Mouse (Mus musculus) kidney, embryonic 15.5 days (tissue): ENCODE measurements around the gene Stc2. TPM values are rescaled to one million over a fixed set of nuclear protein-coding genes. Genes with fewer than 3 reads are reported as not detected.

Experiments used
- ATAC-seq: fragments of 200-750 bp; cut with Nextera tagmentation; replicated peaks from 2 replicates; pipeline ENCODE4 v1.8.0; 2017; ENCODE audit warnings: moderate TSS enrichment; ENCODE audit not compliant: low FRiP score
- H3K27ac ChIP-seq: fragments of 300-500 bp; sonication (generic); 2 replicates; pipeline ENCODE4 v1.5.1; 2015; ENCODE audit warnings: mild to moderate bottlenecking, inconsistent platforms
- H3K27me3 ChIP-seq: fragments of 300-500 bp; sonication (generic); 2 replicates; pipeline ENCODE4 v1.6.1; 2015; ENCODE audit warnings: inconsistent platforms
- H3K36me3 ChIP-seq: fragments of 300-500 bp; sonication (generic); 2 replicates; pipeline ENCODE4 v1.6.1; 2015; ENCODE audit warnings: inconsistent platforms
- H3K4me1 ChIP-seq: fragments of 300-500 bp; sonication (generic); 2 replicates; pipeline ENCODE4 v1.6.1; 2015; ENCODE audit warnings: inconsistent platforms
- H3K4me2 ChIP-seq: fragments of 300-500 bp; sonication (generic); 2 replicates; pipeline ENCODE4 v1.6.1; 2015; ENCODE audit warnings: moderate library complexity, mild to moderate bottlenecking, inconsistent platforms
- H3K4me3 ChIP-seq: fragments of 300-500 bp; sonication (generic); replicated peaks from 2 replicates; pipeline ENCODE4 v1.5.1; 2015; ENCODE audit warnings: mild to moderate bottlenecking, inconsistent platforms
- H3K9ac ChIP-seq: fragments of 300-500 bp; sonication (generic); 2 replicates; pipeline ENCODE4 v1.6.1; 2015; ENCODE audit warnings: mild to moderate bottlenecking, inconsistent platforms
- H3K9me3 ChIP-seq: fragments of 300-500 bp; sonication (generic); replicated peaks from 2 replicates; pipeline ENCODE4 v1.6.1; 2016; ENCODE audit warnings: inconsistent platforms
- WGBS: fragments of 180-500 bp; shearing (Covaris S2); methylation state at CpG from one replicate; pipeline ENCODE4 v1.1.7; 2015; ENCODE audit warnings: mixed read lengths; 5-methylcytosine and 5-hydroxymethylcytosine counted together
- polyA plus RNA-seq: library from polyadenylated mRNA; unstranded; fragments of >200 nt; fragmentation: Nextera tagmentation; extraction: Ambion mirVana; gene quantifications from 2 replicates; pipeline ENCODE4 v1.2.1, GENCODE M21; 2015

Gene Stc2
- polyA plus RNA-seq, 1 experiment from 2014 or later: 2.8 TPM

- Histone ChIP-seq H3K4me3 (no peak overlapping the region), H3K36me3 (no peaks in the 10 kb centered on the region), H3K9ac (no peak overlapping the region), H3K9me3 (no peaks in the 10 kb centered on the region), H3K4me1 (peaks cover 11% of the 10 kb centered on the region), H3K27me3 (no peaks in the 10 kb centered on the region), H3K27ac (no peak overlapping the region), H3K4me2 (no peak overlapping the region)
- WGBS: 90% methylated on average over 2 of the region's 2 CpGs
- ATAC-seq: no peak
Observed at GRCm38 (mm10) chr11:31383968-31384367, 14.1 kb upstream of the Stc2 start.

- 51% methylated on average over 5 of the region's 5 CpGs for WGBS
- Histone ChIP-seq H3K9me3 (peaks cover 3% of the 10 kb centered on the region; the same call in 1 of the 2 replicates), H3K27ac (no peak overlapping the region), H3K4me3 (no peak overlapping the region), H3K27me3 (no peaks in the 10 kb centered on the region), H3K4me1 (peaks cover 11% of the 10 kb centered on the region), H3K36me3 (no peaks in the 10 kb centered on the region), H3K9ac (no peak overlapping the region), H3K4me2 (no peak overlapping the region)
- no peak for ATAC-seq
Observed at GRCm38 (mm10) chr11:31382145-31382544, 12.3 kb upstream of the Stc2 start.

GRCm38 (mm10) chr11:31373438-31373837 lies 3.6 kb upstream of the Stc2 start:
- Histone ChIP-seq H3K9me3 (peaks cover 3% of the 10 kb centered on the region; the same call in 1 of the 2 replicates), H3K4me1 (peaks cover 27% of the 10 kb centered on the region), H3K36me3 (no peaks in the 10 kb centered on the region), H3K27me3 (peaks cover 37% of the 10 kb centered on the region), H3K4me3 (no peak overlapping the region), H3K4me2 (no peak overlapping the region), H3K9ac (no peak overlapping the region), H3K27ac (no peak overlapping the region)
- ATAC-seq: no peak
- WGBS: 70% methylated on average over 7 of the region's 7 CpGs

- Histone ChIP-seq H3K9ac (no peak overlapping the region), H3K4me2 (no peak overlapping the region), H3K36me3 (no peaks in the 10 kb centered on the region), H3K4me3 (no peak overlapping the region), H3K27ac (no peak overlapping the region), H3K9me3 (no peaks in the 10 kb centered on the region), H3K27me3 (peaks cover 48% of the 10 kb centered on the region), H3K4me1 (peaks cover 31% of the 10 kb centered on the region)
- WGBS: 88% methylated on average over 4 of the region's 4 CpGs
- ATAC-seq: no peak
Observed at GRCm38 (mm10) chr11:31372206-31372605, 2.3 kb upstream of the Stc2 start.

GRCm38 (mm10) chr11:31371256-31371838 lies 1.5 kb upstream of the Stc2 start:
- Histone ChIP-seq H3K9ac (peak overlapping the region; percentile 19; the same call in 1 of the 2 replicates), H3K4me3 (peak overlapping the region; percentile 54), H3K9me3 (no peaks in the 10 kb centered on the region), H3K36me3 (no peaks in the 10 kb centered on the region), H3K27ac (no peak overlapping the region), H3K27me3 (peaks cover 54% of the 10 kb centered on the region), H3K4me1 (peaks cover 31% of the 10 kb centered on the region), H3K4me2 (peak overlapping the region; percentile 99)
- 1% methylated on average over 39 of the region's 39 CpGs for WGBS
- no peak for ATAC-seq

- Histone ChIP-seq H3K9ac (peak overlapping the region; percentile 19; the same call in 1 of the 2 replicates), H3K27me3 (peaks cover 54% of the 10 kb centered on the region), H3K9me3 (no peaks in the 10 kb centered on the region), H3K4me1 (peaks cover 31% of the 10 kb centered on the region), H3K27ac (no peak overlapping the region), H3K4me2 (peak overlapping the region; percentile 99), H3K4me3 (peak overlapping the region; percentile 54), H3K36me3 (no peaks in the 10 kb centered on the region)
- 2% methylated on average over 23 of the region's 24 CpGs for WGBS
- no peak for ATAC-seq
Observed at GRCm38 (mm10) chr11:31370436-31371230, 759 bp upstream of the Stc2 start.

GRCm38 (mm10) chr11:31368965-31369647 lies 768 bp downstream of the Stc2 start:
- Histone ChIP-seq H3K36me3 (no peaks in the 10 kb centered on the region), H3K9me3 (no peaks in the 10 kb centered on the region), H3K27ac (peak overlapping the region; percentile 29; the same call in 1 of the 2 replicates), H3K27me3 (peaks cover 50% of the 10 kb centered on the region), H3K4me3 (peak overlapping the region; percentile 54), H3K4me2 (peak overlapping the region; percentile 99), H3K9ac (peak overlapping the region; percentile 48), H3K4me1 (peaks cover 35% of the 10 kb centered on the region)
- ATAC-seq: peak; percentile 66
- WGBS: under 1% methylated on average over 50 of the region's 50 CpGs

GRCm38 (mm10) chr11:31368252-31368964 lies 1.5 kb downstream of the Stc2 start:
- Histone ChIP-seq H3K27ac (no peak overlapping the region), H3K9ac (peak overlapping the region; percentile 48), H3K27me3 (peaks cover 48% of the 10 kb centered on the region), H3K4me1 (peaks cover 35% of the 10 kb centered on the region), H3K4me2 (peak overlapping the region; percentile 99), H3K36me3 (no peaks in the 10 kb centered on the region), H3K9me3 (no peaks in the 10 kb centered on the region), H3K4me3 (peak overlapping the region; percentile 54)
- ATAC-seq: no peak; the same call in 1 of the 2 replicates
- WGBS: 2% methylated on average over 36 of the region's 36 CpGs

GRCm38 (mm10) chr11:31366827-31367226 lies 3.0 kb downstream of the Stc2 start:
- no peak overlapping the region for H3K4me2 ChIP-seq
- no peak overlapping the region for H3K9ac ChIP-seq
- no peak overlapping the region for H3K4me3 ChIP-seq
- H3K9me3 ChIP-seq: no peaks in the 10 kb centered on the region
- ATAC-seq: no peak
- H3K4me1 ChIP-seq: peaks cover 35% of the 10 kb centered on the region
- WGBS: 89% methylated on average over 4 of the region's 4 CpGs
- no peaks in the 10 kb centered on the region for H3K36me3 ChIP-seq
- no peak overlapping the region for H3K27ac ChIP-seq
- H3K27me3 ChIP-seq: peaks cover 32% of the 10 kb centered on the region

GRCm38 (mm10) chr11:31366421-31366820 lies 3.5 kb downstream of the Stc2 start:
- Histone ChIP-seq H3K9ac (no peak overlapping the region), H3K9me3 (no peaks in the 10 kb centered on the region), H3K4me3 (no peak overlapping the region), H3K4me2 (no peak overlapping the region), H3K36me3 (no peaks in the 10 kb centered on the region), H3K4me1 (peaks cover 31% of the 10 kb centered on the region), H3K27me3 (peaks cover 28% of the 10 kb centered on the region), H3K27ac (no peak overlapping the region)
- ATAC-seq: no peak
- 77% methylated on average over 2 of the region's 2 CpGs for WGBS

- H3K4me1 ChIP-seq: peaks cover 27% of the 10 kb centered on the region
- H3K27ac ChIP-seq: no peak overlapping the region
- no peak for ATAC-seq
- H3K9ac ChIP-seq: no peak overlapping the region
- no peak overlapping the region for H3K4me2 ChIP-seq
- no peaks in the 10 kb centered on the region for H3K9me3 ChIP-seq
- H3K4me3 ChIP-seq: no peak overlapping the region
- H3K36me3 ChIP-seq: no peaks in the 10 kb centered on the region
- WGBS: 91% methylated on average over 2 of the region's 2 CpGs
- peaks cover 24% of the 10 kb centered on the region for H3K27me3 ChIP-seq
Observed at GRCm38 (mm10) chr11:31365981-31366380, 3.9 kb downstream of the Stc2 start.
